Mouse (Mus musculus): ENCODE results near the gene Synj2.

Gene Synj2

DNA sequence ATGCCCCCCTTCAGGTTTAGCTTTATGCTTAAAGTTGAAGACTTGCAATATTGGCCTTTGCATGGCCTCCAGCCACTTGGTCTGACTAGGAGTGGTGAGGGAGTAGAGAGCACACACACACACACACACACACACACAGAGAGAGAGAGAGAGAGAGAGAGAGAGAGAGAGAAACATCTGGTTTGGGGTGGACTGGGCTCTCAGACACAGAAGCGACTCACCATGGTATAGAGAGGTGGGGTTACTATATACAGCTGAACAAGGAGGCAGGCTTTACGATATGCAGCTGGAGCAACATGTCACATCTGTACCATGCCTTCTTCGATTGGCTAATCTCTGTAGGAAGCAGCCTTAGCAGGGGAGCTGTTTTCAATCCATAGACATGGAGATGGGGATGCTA, 5.4 kb upstream of the Synj2 start:
- no peak for DNase-seq (ENCODE audit: low spot score in 2 of 2)

DNA sequence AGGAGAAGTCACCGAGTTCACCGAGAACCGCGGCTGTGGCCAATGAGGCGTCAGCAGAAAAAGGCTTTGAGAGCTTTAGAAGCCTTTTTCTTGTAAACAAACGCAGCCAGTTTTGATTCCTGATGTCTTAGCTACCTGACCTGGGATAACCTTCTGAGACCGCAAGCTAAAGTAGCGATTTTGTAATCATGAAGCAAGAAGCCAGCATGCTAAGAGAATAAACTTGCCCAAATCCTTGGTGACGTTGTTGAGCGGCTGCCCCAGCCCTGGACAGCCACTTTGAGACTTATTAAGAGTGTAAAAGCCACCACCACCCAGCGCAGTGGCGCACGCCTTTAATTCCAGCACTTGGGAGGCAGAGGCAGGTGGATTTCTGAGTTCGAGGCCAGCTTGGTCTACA, 4.8 kb upstream of the Synj2 start:
- no peak for DNase-seq (ENCODE audit: low spot score in 2 of 2)

DNA sequence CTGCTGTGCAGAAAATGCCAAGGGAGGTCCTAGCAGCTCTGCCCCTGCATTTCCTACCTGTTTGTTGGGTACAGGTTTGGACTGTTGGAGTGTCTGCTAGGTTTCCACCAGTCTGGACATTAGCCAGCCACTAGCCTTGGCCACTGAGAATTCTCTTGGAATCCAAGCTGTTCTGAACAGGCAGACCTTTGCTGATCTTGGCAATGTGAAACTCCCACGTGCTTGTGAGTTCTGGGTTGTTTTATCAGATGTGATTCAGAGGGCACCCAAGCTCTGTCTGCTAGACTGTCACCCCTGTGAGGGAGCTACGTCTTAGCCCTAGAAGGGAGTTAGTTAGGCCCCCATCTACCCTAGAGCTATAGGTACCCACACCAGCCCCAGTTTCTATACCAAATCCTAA, 3.6 kb upstream of the Synj2 start:
- DNase-seq (ENCODE audit: low spot score in 2 of 2): no peak

DNA sequence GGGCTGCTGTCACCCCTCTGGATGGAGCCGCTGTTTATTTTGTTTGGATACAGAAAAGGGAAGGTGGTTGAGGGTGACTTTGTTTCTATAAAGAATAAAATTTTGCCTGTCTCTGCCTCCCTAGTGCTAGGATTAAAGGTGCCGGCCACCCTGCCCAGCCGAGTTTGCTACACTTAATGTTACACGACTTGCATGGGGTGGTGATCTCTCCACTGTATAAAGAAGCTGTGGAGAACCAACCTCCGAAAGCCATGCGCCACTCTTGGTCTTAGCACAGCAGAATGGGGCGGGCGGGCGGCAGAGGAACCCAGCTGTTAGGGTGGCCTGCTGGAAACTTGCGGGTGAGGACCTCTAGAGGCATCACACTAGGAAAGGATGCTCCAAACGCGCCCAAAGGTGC, 1.2 kb upstream of the Synj2 start:
- no peak for DNase-seq (ENCODE audit: low spot score in 2 of 2)

DNA sequence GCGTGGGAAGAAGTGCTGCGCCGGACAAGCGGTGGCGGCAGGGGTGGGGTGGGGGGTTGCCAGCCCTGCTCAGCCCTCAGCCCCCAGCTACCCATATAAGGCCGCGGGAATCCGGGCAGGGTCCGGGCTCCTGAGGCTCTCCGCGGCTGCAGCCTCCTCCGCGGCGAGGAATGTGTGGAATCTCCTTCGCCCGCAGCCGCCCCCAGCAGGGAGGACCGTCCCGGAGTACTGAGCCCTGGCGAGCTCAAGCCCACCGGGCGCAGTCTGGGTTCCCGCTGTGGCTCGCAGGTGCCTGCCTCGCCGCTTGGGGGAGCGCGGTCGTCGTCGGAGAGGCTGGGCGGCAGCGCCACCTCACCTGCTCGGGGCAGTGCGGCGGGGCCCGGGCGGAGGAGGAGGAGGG, 288 bp upstream of the Synj2 start:
- DNase-seq (ENCODE audit: low spot score in 2 of 2): peak; percentile 71 to 86

DNA sequence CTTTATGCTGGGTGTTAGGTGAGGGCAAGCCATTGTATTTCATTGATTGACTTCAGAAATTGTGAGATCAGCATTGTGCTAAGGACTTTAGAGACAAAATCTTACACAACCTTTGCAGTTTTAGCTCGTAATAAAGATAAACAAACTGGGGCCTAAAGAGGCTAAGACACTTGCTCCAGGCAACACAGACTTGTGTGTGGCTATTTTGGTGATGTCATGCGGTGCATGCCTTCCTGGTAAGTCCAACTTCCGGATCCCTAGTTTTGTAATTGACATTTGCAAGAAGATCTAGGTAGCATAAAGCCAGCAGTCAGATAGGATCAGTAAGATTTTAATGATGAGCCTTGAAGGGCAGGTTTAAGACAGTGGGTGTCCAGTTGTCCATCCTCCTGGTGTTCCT, 1.1 kb downstream of the Synj2 start:
- DNase-seq (ENCODE audit: low spot score in 2 of 2): no peak

DNA sequence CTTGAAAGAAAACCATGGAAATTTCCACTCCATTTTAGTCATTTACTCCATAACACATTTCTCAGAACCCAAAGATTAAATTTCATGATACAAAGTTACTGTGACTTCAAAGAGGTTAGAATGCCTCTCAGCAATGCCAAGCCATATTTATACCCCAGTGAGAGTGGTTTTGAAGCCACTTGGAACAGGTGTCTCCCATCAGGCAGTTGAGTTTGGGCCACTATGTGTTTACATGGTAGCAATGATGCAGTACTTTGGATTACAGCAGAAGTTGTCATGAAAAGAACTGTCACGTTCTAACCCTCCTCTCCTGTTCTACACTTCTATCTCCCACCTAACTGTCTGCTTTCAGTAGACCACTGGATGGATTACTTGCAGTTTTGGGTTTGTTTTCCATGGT, 2.0 kb downstream of the Synj2 start:
- DNase-seq (ENCODE audit: low spot score in 2 of 2): no peak

DNA sequence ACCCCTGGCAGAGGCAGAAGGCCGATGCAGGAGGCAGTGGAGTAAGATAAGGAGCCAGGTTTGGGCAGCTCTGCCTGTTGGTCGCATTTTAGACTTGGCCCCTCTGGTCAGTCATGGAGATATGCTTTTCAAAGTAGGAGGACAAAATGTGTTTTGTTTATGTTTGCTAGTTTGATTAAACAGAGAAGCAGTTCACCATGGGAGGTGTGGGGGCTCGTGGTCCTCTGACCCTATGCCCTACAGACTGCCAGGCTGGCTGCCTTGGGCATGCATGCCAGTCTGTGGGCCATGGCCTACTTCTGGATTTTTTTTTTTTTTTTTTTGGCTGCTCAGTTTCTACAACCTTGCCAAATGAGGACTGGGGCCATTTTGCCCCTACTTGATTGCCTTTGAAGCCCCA, 6.0 kb downstream of the Synj2 start:
- DNase-seq (ENCODE audit: low spot score in 2 of 2): no peak

DNA sequence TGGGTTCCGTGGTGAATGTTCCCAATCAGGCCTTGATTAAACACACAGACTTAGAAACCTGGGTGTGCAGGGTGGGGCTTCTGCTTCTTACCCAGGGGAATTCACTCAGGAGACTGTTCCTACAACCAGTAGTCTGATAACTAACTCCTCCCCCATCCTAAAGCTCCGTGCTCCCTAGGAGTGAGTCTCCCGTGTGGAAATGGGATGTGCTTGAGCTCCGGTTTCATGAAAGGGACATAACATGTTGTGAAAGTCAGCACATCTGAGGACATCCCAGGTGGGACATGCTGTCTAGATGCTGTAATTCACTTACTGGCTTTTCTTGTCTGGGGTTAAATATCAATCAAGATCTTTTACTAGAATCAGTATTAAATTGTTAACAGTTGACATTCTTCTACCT, 11.4 kb downstream of the Synj2 start:
- DNase-seq (ENCODE audit: low spot score in 2 of 2): no peak

DNA sequence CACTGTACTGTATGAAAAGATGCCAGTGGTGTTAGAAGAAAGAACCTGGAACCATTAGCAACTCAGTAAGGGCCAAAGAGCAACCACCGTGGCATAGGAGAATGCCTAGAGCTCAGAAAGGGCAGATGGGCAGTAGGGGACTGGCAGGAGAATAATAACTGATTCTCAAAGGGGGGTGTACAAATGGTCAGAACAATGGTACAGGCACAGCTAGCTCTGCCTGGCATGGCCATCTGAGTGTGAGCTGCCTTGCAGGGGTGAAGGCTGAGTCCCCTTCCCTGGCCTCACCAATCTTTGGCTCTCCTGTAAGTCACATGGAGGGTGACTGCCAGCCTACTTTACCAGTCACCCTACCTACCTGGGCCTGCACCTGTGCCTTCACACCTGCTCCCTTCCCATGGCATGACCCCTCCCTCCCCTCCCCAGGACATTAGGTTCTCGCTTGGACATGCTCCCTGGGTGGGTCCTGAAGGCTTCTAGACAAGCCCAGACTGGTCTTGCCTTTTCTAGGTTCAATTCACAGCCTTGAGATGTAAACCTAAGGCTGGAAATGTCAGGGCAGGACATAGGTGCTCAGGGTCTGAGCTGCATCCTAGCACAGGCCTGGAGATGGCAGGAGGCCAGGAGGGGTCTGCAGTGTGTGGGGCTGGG, 15.4 kb downstream of the Synj2 start:
- DNase-seq (ENCODE audit: low spot score in 2 of 2): no peak

DNA sequence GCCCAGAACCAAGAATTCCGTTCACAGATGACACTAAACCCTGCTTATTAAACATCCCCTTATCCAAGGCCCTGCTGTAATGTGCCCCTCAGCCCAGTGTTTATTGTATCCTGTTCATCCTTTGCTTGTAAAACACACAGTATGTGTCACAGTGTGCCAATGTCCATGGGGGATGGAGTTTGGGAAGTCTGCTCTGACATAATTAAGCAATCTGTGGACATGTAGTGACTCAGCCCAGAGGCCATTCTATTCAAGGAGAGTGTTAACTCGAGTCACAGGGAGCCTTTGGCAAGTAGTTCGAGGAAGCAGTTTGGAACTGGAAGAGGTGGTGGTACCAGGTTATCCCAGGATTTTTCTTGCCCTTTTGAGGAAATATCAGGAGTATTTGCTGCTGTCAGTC, 16.0 kb downstream of the Synj2 start:
- no peak for DNase-seq (ENCODE audit: low spot score in 2 of 2)

DNA sequence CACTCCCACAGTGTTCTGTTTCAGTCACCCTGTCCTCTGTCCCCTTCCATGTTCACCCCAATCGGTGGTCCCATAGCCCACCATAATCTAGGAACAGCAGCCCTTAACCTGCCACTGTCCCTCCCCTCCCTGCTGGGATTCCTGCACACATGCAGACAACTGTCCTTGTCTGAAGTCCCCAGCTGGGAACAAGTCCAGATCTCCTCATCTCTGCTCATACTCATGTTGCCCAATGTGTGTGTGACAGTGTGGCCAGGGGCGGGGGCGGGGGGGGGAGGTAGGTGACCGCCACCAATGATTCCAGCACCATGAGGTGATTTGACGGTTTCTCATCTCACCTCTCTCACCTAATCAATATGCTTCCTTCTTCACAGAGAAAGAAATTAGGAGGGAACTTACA, 17.1 kb downstream of the Synj2 start:
- no peak for DNase-seq (ENCODE audit: low spot score in 2 of 2)

DNA sequence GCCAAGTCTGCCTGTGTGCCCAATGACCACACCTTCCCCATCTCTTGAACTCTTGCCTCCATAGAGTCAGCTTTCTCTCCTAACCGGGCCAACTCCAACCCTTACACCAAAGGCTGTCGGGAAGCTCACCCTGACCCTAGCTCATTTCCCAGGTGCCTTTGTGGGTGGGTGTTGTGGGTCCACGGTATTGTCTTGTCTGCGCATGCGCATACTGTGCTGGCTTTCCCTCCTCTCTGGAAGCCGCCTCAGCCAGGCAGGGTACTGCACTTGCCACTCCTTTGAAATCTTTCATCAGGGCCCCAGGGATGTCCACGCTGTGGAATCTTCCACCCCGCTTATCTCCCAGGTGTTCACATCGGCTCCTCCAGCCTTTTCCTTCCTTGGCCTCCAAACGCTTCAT, 17.6 kb downstream of the Synj2 start:
- DNase-seq (ENCODE audit: low spot score in 2 of 2): no peak

DNA sequence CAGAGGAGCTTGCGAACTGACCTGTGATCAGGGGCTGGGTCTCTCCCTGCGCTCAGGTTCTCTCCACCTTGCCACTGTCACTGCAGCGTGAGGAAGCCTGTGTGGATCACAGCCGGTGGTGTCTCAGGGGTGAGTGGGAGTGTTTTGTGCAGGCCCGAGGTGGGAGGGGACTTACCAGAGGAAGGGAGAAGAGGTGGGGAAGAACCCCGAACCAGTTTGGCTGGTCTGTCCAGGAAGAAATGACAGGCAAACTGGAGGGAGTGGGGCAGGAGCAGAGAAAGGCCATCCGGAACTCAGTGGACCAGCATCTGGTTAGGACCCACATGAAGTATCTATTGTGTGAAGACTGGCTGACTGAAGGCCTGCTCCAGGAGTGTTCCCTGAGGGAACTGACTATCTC, 18.0 kb downstream of the Synj2 start:
- no peak for DNase-seq (ENCODE audit: low spot score in 2 of 2)

DNA sequence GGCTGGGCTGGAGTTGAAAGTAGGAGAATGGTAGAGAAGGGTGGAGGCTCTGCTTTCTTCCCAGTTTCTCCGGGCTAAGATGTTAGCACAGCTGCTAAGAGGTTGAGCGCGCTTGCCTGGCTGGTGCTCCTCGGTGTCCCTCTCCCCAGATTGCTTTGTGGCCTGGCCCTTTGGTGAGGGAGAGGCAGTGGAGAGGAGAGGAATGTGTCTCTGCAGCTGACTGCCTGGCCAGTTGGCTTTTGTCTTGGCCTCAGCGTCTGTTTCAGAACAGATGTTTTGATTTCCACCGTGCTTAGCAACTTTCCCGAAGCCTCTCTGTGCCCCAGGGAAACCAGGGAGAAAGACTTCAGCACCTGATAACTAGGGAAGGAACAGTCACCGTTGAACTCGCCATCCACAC, 18.7 kb downstream of the Synj2 start:
- no peak for DNase-seq (ENCODE audit: low spot score in 2 of 2)

DNA sequence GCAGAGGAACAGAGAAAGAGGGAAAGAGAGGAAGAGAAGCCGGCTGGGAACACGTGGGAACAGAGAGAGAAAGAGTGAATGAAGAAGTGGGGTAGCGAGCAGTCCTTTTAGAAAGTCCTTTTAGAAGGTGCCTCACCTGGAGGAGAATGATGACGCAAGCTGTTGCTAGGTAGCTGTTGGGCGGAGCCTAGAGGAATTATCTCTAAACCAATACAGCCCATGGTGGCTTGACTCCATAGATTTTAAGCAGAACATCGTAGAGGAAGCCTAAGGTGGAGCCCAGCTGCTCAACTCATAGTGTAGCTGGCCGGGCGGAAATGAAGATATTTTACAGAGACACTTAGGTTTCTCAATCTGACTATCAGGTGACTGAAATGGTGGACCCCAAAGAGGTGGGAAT, 22.7 kb downstream of the Synj2 start:
- DNase-seq (ENCODE audit: low spot score in 2 of 2): no peak

DNA sequence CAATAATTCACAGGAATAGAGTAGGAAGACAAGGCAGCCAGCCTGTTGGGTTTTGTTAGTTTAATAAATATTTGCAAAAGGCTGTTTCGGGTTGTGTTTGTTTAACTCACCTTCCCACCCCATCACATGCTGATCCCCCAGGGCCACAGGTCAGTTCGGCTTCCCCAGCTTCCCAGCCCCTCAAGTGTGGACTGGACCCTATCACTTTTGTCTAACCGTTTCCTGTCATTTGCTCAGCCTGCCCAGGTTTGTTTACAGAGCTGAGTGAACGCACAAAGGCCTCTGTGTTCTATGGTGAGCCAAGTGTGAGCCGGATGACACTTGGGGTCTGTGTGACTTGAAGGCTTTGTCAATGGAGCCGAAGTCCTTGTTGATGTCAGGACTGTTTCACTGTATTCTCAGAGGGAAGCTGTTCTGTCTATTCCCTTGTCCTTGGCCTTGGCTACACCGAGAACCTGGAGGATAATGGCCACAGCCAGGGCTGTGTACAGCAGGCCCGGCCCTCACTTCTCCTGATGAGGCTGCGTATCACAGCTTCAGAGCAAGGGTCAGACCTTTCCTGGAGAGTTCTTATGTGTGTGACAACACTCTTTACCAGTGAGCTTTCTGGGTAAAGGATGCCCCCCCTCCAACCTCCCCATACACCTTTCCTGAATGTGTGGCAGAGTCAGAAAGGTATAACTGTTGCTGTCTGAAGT, 24.2 kb downstream of the Synj2 start:
- no peak for DNase-seq (ENCODE audit: low spot score in 2 of 2)

DNA sequence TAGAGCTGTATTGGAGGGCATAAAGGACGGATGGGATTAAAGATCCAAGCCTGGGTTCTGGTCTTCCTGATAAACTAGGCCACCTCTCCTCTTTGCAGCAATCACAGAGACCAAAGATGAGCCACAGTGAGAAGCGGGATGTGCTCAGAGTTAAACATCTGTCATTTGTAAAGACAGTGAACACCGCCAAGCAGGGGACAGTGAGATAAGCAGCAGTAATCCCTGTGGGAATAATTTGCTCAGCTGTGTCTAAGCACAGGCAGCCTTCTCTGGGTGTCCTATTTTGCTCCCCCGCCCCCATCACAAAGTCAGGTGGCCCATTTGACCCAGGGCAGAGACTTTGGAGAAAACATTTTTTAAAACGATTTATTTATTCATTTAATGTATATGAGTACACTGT, 25.6 kb downstream of the Synj2 start:
- DNase-seq (ENCODE audit: low spot score in 2 of 2): no peak

DNA sequence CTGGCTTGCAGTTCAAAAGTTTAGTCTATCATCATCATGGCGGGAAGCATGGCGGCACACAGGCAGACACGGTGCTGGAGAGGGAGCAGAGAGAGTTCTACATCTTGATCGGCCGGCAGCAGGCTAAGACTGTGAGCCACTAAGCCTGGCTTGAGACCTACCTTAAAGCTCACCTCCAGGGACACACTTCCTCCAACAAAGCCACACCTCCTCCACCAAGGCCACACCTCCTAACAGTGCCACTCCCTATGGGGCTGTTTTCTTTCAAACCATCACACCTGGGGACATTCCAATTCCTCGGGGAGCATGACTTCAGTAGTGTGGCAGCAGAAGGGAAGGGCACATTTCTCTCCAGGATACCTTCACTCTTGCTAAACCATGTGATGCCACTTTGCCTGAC, 27.5 kb downstream of the Synj2 start:
- no peak for DNase-seq (ENCODE audit: low spot score in 2 of 2)

DNA sequence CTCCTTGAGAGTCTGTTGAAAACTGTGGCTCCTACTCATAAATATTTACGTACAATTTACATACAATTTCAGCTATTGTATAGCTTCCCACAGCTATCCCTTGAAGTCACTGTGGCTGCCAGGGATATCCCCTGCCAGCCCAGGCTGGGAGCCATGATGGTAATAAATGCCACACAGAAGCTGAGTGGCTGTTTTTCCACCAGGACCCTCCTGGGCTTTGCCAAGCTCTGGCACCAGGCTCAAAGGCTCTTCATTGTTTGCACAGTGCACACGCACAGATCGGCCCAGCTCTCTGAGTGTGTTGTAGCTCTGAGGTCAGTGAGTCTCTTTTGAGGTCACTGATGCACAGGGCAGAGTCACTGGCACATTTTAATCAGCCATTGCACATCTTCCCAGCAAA, 28.2 kb downstream of the Synj2 start:
- DNase-seq (ENCODE audit: low spot score in 2 of 2): no peak

DNA sequence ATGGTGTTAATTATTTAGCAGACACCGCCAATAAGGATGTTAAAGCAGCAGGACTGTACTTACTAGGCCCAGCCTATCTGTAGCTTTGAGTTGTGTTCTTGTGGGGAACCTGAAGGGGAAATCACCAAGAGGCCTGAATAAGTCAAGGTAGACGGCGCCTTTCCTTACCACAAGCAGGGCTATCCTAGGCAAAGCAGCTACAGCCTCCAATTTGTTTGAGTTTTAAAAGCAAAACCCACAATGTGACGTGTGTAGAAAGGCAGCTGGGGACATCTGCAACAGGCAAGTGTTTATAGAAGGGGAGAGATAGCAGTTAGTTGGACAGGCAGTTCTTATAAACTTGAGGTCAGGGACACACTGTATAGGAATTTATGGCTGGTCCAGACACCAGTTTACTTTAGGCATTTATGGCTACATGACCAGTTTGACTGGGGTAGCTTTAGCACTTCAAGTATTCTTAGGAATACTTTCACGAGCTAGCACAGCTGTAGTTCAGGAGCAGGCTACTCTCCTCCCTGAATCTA, 29.3 kb downstream of the Synj2 start:
- DNase-seq (ENCODE audit: low spot score in 2 of 2): no peak

DNA sequence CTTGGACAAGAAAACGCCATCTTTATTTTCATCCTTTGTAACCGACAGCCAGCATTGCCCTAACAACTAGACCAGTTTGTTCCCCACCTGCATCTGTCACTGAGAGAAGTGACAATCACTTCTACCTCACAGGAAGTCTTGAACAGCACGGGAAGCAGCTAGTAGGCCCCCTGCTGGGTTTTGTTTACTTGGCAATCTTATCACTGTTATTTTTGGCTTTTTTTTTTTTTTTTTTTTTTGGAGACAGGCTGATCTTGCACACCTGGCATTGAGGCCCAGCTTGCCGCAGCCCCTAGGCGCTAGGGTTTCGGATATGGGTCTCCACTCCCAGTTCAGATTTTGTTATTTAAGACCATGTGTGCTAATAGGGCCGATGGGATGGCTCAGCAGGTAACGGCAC, 32.5 kb downstream of the Synj2 start:
- DNase-seq (ENCODE audit: low spot score in 2 of 2): no peak

DNA sequence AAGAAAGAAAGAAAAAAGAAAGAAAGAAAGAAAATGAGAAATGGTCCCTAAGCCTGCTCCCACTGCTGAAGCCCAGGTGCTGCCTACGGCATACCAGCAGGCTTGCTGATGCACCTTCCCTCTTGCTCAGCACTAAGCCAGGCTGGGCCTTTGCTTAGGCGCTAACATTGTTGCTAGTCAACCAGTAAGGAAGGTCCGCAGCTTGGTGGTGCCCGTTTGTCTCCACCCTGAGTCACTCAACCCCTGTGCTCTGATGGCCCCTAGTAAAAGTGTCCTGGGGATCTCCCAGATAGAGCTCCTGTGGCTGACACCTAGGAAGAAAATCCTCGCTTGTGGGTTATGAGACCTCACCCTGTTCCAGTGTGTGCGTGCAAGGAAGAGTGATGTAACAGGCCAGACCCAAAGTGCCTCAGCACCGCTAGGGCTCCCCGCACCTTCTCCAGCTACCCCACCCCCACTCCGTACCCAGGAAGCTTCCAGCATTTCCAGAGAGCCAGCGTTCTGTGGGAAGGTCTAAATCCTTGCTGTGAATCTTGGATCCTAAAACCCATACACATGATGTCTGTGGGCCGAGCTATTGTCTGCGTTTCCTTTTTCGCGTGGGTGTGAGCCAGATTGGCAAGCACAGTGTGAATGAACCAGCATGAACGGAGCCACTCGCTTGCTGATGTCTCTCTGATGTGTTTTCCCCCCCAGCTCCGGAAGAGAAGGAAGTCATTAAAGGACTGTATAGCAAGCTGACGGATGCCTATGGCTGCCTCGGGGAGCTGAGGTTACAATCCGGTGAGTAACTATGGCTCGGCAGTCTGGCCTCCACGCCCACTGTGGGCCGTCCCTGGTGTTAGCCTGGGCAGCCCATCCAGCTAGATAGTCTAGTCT, 34.3 kb downstream of the Synj2 start:
- DNase-seq (ENCODE audit: low spot score in 2 of 2): no peak

All from spleen, postnatal 4 days (tissue).